Mouse (Mus musculus) olfactory bulb, adult 2 months (tissue): Measurements from ENCODE around the gene Fez1.

Experiments used
- CTCF ChIP-seq: fragments of 200-500 bp; IDR thresholded peaks from 2 replicates; pipeline ENCODE4 v1.5.1; 2012; ENCODE audit warnings: low read depth, mild to moderate bottlenecking, low read length, moderate library complexity; ENCODE audit not compliant: insufficient read depth
- POLR2A ChIP-seq: fragments of 200-500 bp; IDR thresholded peaks from 2 replicates; pipeline ENCODE4 v1.6.1; 2012; ENCODE audit warnings: mild to moderate bottlenecking, low read depth, low read length, moderate library complexity; ENCODE audit not compliant: insufficient read depth

GRCm38 (mm10) chr9:36850091-36850490, 28.4 kb downstream of the Fez1 start:
- no peak for TF ChIP-seq CTCF
- TF ChIP-seq POLR2A: no peak
